9 mouse cellular contexts compared by ENCODE assay signal in genomic region chr6:73249851-73250250, GRCm38 (mm10). TPM values are rescaled to one million over a fixed set of nuclear protein-coding genes. Genes with fewer than 3 reads are reported as not detected.
DNase-seq lines count a peak whose midpoint lies in the region; ATAC-seq lines count a peak whose summit lies in the region.
"Had no signal": no experiment of that assay in that cellular context is flagged by ENCODE, and none has a peak within 500 bp of the region (broad histone marks: within the 10 kb centered on the region; RNA-seq: fewer than 3 reads in every experiment).

No protein-coding gene starts in this region.

- no peaks in the 10 kb centered on the region for H3K27me3 ChIP-seq in heart, embryonic 10.5 days (ENCODE audit: insufficient read depth, poor library complexity, severe bottlenecking)
- H3K27me3 ChIP-seq in megakaryocyte, embryonic 14.5 days (replicated peaks), result peaks cover 2% of the 10 kb centered on the region
- no peaks in the 10 kb centered on the region for H3K27me3 ChIP-seq in liver, embryonic 11.5 days (replicated peaks; ENCODE audit: control insufficient read depth, insufficient read depth, low read length)
- no peaks in the 10 kb centered on the region for H3K27me3 ChIP-seq in stomach, embryonic 16.5 days (ENCODE audit: control insufficient read depth, insufficient read depth, low read length)

- no peaks in the 10 kb centered on the region for H3K9me3 ChIP-seq in heart, embryonic 10.5 days
- peaks cover 3% of the 10 kb centered on the region; the same call in 1 of the 2 replicates for H3K9me3 ChIP-seq in megakaryocyte, embryonic 14.5 days
- no peaks in the 10 kb centered on the region for H3K9me3 ChIP-seq in liver, embryonic 11.5 days (ENCODE audit: control insufficient read depth, low read length)
- H3K9me3 ChIP-seq in stomach, embryonic 16.5 days (replicated peaks; ENCODE audit: control insufficient read depth, low read length), result no peaks in the 10 kb centered on the region

- WGBS in heart, embryonic 10.5 days, result 84% methylated on average over 4 of the region's 4 CpGs
- 73% methylated on average over 4 of the region's 4 CpGs for WGBS in liver, embryonic 11.5 days
- 78% methylated on average over 4 of the region's 4 CpGs for WGBS in stomach, embryonic 16.5 days

- peaks cover 6% of the 10 kb centered on the region for H3K36me3 ChIP-seq in heart, embryonic 10.5 days
- peaks cover 25% of the 10 kb centered on the region for H3K36me3 ChIP-seq in megakaryocyte, embryonic 14.5 days (replicated peaks; ENCODE audit: low read length)
- no peaks in the 10 kb centered on the region for H3K36me3 ChIP-seq in liver, embryonic 11.5 days (ENCODE audit: control insufficient read depth, insufficient read depth, low read length)
- H3K36me3 ChIP-seq in stomach, embryonic 16.5 days (ENCODE audit: control insufficient read depth, insufficient read depth, low read length), result no peaks in the 10 kb centered on the region

- no peak for DNase-seq in heart, embryonic 10.5 days (ENCODE audit: low spot score)
- no peak for DNase-seq in heart, adult 18-20 months
- DNase-seq in liver, embryonic 11.5 days (ENCODE audit: low spot score), result no peak
- no peak for DNase-seq in right cerebral cortex, postnatal 14 days
- no peak for DNase-seq in ovary, postnatal 14 days (ENCODE audit: low spot score)
- DNase-seq: cerebellum, postnatal 14 days had no signal

- H3K4me1 ChIP-seq in heart, embryonic 10.5 days, result peaks cover 22% of the 10 kb centered on the region
- peaks cover 38% of the 10 kb centered on the region for H3K4me1 ChIP-seq in megakaryocyte, embryonic 14.5 days
- peaks cover 23% of the 10 kb centered on the region for H3K4me1 ChIP-seq in liver, embryonic 11.5 days (replicated peaks; ENCODE audit: control insufficient read depth, insufficient read depth, low read length)
- H3K4me1 ChIP-seq in stomach, embryonic 16.5 days (ENCODE audit: control insufficient read depth, insufficient read depth, low read length), result peaks cover 16% of the 10 kb centered on the region

- H3K9ac ChIP-seq in liver, embryonic 11.5 days (ENCODE audit: low read depth, low read length), result no peak overlapping the region
- no peak overlapping the region for H3K9ac ChIP-seq in stomach, embryonic 16.5 days (ENCODE audit: low read length)

- ATAC-seq in megakaryocyte, adult 5-6 weeks (ENCODE audit: poor library complexity, severe bottlenecking), result no peak
- ATAC-seq in liver, embryonic 11.5 days (replicated peaks; ENCODE audit: low FRiP score), result no peak
- no peak for ATAC-seq in stomach, embryonic 16.5 days (ENCODE audit: insufficient read depth, low FRiP score)

- peak overlapping the region; percentile 81 for H3K4me2 ChIP-seq in liver, embryonic 11.5 days
- peak overlapping the region; percentile 80 for H3K4me2 ChIP-seq in stomach, embryonic 16.5 days (ENCODE audit: low read depth, low read length)

- H3K4me3 ChIP-seq in heart, embryonic 10.5 days, result peak overlapping the region; percentile 95; the same call in 1 of the 2 replicates
- peak overlapping the region; percentile 2 for H3K4me3 ChIP-seq in megakaryocyte, embryonic 14.5 days (replicated peaks)
- peak overlapping the region; percentile 91; the same call in 1 of the 2 replicates for H3K4me3 ChIP-seq in liver, embryonic 11.5 days (ENCODE audit: low read depth, low read length)
- peak overlapping the region; percentile 98; the same call in 1 of the 2 replicates for H3K4me3 ChIP-seq in stomach, embryonic 16.5 days (replicated peaks; ENCODE audit: low read length)

- H3K27ac ChIP-seq in heart, embryonic 10.5 days, result no peak overlapping the region
- H3K27ac ChIP-seq in liver, embryonic 11.5 days (ENCODE audit: low read depth, low read length), result no peak overlapping the region
- H3K27ac ChIP-seq in stomach, embryonic 16.5 days (ENCODE audit: low read length), result no peak overlapping the region

RNA-seq across cellular contexts. Expression of gene Suclg1, which starts 1.7 kb away (rescaled TPM):
- polyA plus RNA-seq in heart, embryonic 10.5 days (2016; fragmentation: Nextera tagmentation; extraction: Ambion mirVana), result 241 and 269 TPM in 2 replicates
- total RNA-seq in heart, adult 18-20 months (2021), result 100 to 1,000 TPM; 523 to 589 TPM
- polyA plus RNA-seq in megakaryocyte, embryonic 14.5 days (2012; ENCODE audit: insufficient read depth, low replicate concordance), result 22.8 and 87.7 TPM in 2 replicates
- 55.7 and 78.0 TPM in 2 replicates for total RNA-seq in megakaryocyte, adult 5-6 weeks (2015)
- total RNA-seq in megakaryocyte, adult 5-6 weeks (2017), result 43.4 and 45.9 TPM in 2 replicates
- 188 and 206 TPM in 2 replicates for polyA plus RNA-seq in liver, embryonic 11.5 days (2014; fragmentation: Nextera tagmentation; extraction: Ambion mirVana)
- polyA plus RNA-seq in stomach, embryonic 16.5 days (2015; fragmentation: Nextera tagmentation; extraction: Ambion mirVana), result 197 and 205 TPM in 2 replicates

RNA-seq across cellular contexts. Expression of gene Dnah6, which starts 28.4 kb away (rescaled TPM):
- polyA plus RNA-seq in heart, embryonic 10.5 days (2016; fragmentation: Nextera tagmentation; extraction: Ambion mirVana), result 0.01 and 0.05 TPM in 2 replicates
- under 1 TPM; 0.05 to 0.51 TPM for total RNA-seq in heart, adult 18-20 months (2021)
- polyA plus RNA-seq in megakaryocyte, embryonic 14.5 days (2012; ENCODE audit: insufficient read depth, low replicate concordance), result not detected in 2 replicates
- 0.11 and 0.48 TPM in 2 replicates for total RNA-seq in megakaryocyte, adult 5-6 weeks (2015)
- total RNA-seq in megakaryocyte, adult 5-6 weeks (2017), result 0.41 and 0.44 TPM in 2 replicates
- 0.01 and 0.03 TPM in 2 replicates for polyA plus RNA-seq in liver, embryonic 11.5 days (2014; fragmentation: Nextera tagmentation; extraction: Ambion mirVana)
- 0.05 and 0.10 TPM in 2 replicates for polyA plus RNA-seq in stomach, embryonic 16.5 days (2015; fragmentation: Nextera tagmentation; extraction: Ambion mirVana)

Comparison
In these comparisons a context has a peak if more than half of its experiments do, and no peak if none do; other contexts are left out.
1. H3K4me3 ChIP-seq: peak in every context shown above with its lines; median percentile 98 in stomach, embryonic 16.5 days; 95 in heart, embryonic 10.5 days; 91 in liver, embryonic 11.5 days; 2 in megakaryocyte, embryonic 14.5 days.